Mouse (Mus musculus) hindbrain, embryonic 15.5 days (tissue): ENCODE data around the gene Ormdl1. TPM values are rescaled to one million over a fixed set of nuclear protein-coding genes. Genes with fewer than 3 reads are reported as not detected.
"Not testable (repeated sequence)": the region's sequence is repeated elsewhere in the genome, so short reads cannot be mapped to it uniquely, and the experiment has no call there.

Experiments
- ATAC-seq: fragments of 200-750 bp; cut with Nextera tagmentation; 2 replicates; pipeline ENCODE4 v1.8.0; 2017; ENCODE audit warnings: low read depth, moderate number of reproducible peaks, moderate TSS enrichment; ENCODE audit not compliant: low FRiP score
- H3K27ac ChIP-seq: fragments of 300-500 bp; sonication (generic); replicated peaks from 2 replicates; pipeline ENCODE4 v1.5.1; 2015; ENCODE audit warnings: mild to moderate bottlenecking, inconsistent platforms
- H3K27me3 ChIP-seq: fragments of 300-500 bp; sonication (generic); 2 replicates; pipeline ENCODE4 v1.6.1; 2015; ENCODE audit warnings: control low read depth, inconsistent platforms
- H3K36me3 ChIP-seq: fragments of 300-500 bp; sonication (generic); 2 replicates; pipeline ENCODE4 v1.6.1; 2015; ENCODE audit warnings: control low read depth, inconsistent platforms
- H3K4me1 ChIP-seq: fragments of 300-500 bp; sonication (generic); replicated peaks from 2 replicates; pipeline ENCODE4 v1.6.1; 2015; ENCODE audit warnings: control low read depth, inconsistent platforms
- H3K4me2 ChIP-seq: fragments of 300-500 bp; sonication (generic); 2 replicates; pipeline ENCODE4 v1.6.1; 2015; ENCODE audit warnings: moderate library complexity, mild to moderate bottlenecking, inconsistent platforms
- H3K4me3 ChIP-seq: fragments of 300-500 bp; sonication (generic); 2 replicates; pipeline ENCODE4 v1.5.1; 2015; ENCODE audit warnings: mild to moderate bottlenecking, inconsistent platforms
- H3K9ac ChIP-seq: fragments of 300-500 bp; sonication (generic); 2 replicates; pipeline ENCODE4 v1.6.1; 2015; ENCODE audit warnings: inconsistent platforms
- H3K9me3 ChIP-seq: fragments of 300-500 bp; sonication (generic); 2 replicates; pipeline ENCODE4 v1.6.1; 2016; ENCODE audit warnings: control low read depth, inconsistent platforms
- WGBS: fragments of 180-500 bp; shearing (Covaris S2); methylation state at CpG from one replicate; pipeline ENCODE4 v1.1.7; 2015; 5-methylcytosine and 5-hydroxymethylcytosine counted together
- polyA plus RNA-seq: library from polyadenylated mRNA; unstranded; fragments of >200 nt; fragmentation: Nextera tagmentation; extraction: Ambion mirVana; gene quantifications from 2 replicates; pipeline ENCODE4 v1.2.1, GENCODE M21; 2015

The Ormdl1 gene
- polyA plus RNA-seq, 1 experiment from 2014 or later = 50.4 TPM

DNA sequence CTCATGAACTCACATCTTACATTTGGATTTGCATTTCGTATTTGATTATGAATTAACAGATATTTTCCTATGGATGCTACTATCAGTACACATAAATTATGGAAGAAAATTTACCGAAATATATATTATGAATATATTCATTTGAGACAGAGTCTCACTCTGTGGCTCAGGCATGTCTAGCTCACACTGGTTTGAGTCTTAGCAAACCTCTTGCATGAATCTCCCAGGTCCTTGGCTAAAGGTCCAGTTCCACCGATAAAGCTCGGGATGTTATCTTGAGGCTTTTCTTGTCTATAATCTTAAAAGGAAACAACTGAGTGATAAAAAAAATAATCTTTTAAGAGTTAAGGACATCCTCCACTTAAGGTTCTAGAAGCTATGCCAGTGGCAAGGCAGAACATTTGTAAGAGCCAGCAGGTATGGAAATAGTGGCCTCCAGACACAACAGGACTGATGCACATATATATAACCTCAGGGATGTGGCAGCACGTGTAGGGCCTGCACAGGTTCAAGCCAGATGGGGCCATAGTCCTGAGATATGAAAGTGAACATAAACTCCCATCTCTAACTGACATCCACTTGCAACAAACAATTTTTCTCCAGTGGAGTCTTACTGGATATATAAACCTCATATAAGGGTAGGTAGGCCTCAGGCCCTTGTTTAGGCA is 28.1 kb downstream of the Ormdl1 start:
- H3K36me3 ChIP-seq = peaks cover 13% of the 10 kb centered on the region; the same call in 1 of the 2 replicates
- H3K9ac ChIP-seq = no peak overlapping the region
- H3K27ac ChIP-seq = no peak overlapping the region
- 94% methylated on average over 5 of the region's 5 CpGs for WGBS
- H3K9me3 ChIP-seq = no peaks in the 10 kb centered on the region
- H3K27me3 ChIP-seq = no peaks in the 10 kb centered on the region
- no peak for ATAC-seq
- H3K4me3 ChIP-seq = no peak overlapping the region
- no peaks in the 10 kb centered on the region for H3K4me1 ChIP-seq
- no peak overlapping the region for H3K4me2 ChIP-seq

DNA sequence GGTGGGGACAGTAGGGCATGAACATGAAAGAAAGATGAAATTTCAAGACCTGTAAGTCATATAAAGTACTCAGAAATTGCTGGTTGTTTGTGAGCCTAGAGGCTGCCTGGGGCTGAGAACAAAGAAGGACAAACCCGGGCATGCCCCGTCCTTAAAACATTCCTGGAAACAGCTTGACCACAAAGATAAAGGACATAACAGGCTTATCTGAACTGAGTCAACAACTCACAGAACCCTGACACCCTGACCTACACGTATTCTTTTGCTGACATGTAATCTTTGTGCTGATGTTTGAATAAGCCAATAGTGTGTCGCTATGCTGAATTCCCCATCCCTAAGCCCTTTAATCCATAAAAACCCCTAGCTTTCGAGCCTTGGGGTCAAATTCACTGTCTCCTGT is 36.6 kb downstream of the Ormdl1 start:
- not testable (repeated sequence) for H3K9me3 ChIP-seq, ATAC-seq, H3K9ac ChIP-seq, H3K4me3 ChIP-seq, H3K4me1 ChIP-seq, H3K36me3 ChIP-seq, H3K27me3 ChIP-seq, H3K27ac ChIP-seq, H3K4me2 ChIP-seq
- 82% methylated on average over 5 of the region's 5 CpGs for WGBS

DNA sequence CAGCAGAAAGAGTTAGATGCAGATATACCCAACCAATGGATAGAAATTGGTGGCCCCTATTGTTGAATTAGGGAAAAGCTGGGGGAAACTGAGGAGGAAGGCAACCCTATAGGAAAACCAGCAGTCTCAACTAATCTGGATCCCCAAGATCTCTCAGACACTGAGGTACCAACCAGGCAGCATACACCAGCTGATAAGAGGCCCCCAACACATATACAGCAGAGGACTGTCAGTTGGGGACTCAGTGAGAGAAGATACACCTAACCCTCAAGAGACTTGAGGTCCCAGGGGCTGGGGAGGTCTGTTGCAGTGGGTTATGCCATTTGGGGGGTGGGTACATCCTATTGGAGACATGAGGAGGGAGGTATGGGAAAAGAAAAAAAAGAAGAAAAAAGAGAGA is 38.6 kb downstream of the Ormdl1 start:
- no peaks in the 10 kb centered on the region for H3K27me3 ChIP-seq
- peaks cover 3% of the 10 kb centered on the region for H3K36me3 ChIP-seq
- no peak overlapping the region for H3K27ac ChIP-seq
- no peaks in the 10 kb centered on the region for H3K9me3 ChIP-seq
- H3K4me3 ChIP-seq = no peak overlapping the region
- no peak for ATAC-seq
- no peak overlapping the region for H3K4me2 ChIP-seq
- no peaks in the 10 kb centered on the region for H3K4me1 ChIP-seq
- H3K9ac ChIP-seq = no peak overlapping the region

DNA sequence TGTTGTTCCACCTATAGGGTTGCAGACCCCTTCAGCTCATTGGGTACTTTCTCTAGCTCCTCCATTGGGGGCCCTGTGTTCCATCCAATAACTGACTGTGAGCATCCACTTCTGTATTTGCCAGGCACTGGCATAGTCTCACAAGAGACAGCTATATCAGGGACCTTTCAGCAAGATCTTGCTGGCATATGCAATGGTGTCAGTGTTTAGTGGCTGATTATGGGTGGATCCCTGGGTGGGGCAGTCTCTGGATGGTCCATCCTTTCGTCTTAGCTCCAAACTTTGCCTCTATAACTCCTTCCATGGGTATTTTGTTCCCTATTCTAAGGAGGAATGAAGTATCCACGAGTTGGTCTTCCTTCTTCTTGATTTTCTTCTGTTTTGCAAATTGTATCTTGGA is 40.5 kb downstream of the Ormdl1 start:
- not testable (repeated sequence) for H3K9ac ChIP-seq, H3K27ac ChIP-seq, H3K4me1 ChIP-seq, H3K27me3 ChIP-seq, H3K4me2 ChIP-seq, ATAC-seq, H3K4me3 ChIP-seq
- WGBS = 75% methylated on average over 2 of the region's 2 CpGs
- Histone ChIP-seq H3K9me3 (0 out of 2 replicates have a peak, but pooled peaks cover 10% of the 10 kb centered on the region), H3K36me3 (peaks cover 23% of the 10 kb centered on the region)

DNA sequence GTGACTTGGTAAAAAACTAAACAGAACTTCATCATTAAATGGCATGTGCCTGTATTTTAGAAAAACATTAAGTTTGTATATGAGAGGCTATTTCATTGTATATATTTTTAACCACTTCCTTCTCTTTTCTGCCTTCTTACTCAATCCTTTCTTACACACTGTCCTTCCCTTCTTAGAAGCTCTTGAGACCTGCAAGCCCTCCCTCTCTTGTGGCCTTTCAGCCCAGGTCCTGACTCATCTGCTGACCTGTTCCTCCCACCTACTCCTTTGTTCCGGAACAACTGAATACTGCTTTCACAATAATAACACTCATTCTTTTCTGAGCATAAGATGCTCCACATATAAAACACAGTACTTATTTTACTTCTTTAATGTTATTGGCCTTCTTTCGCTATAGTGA is 44.2 kb downstream of the Ormdl1 start:
- Histone ChIP-seq H3K4me3 (no peak overlapping the region), H3K36me3 (peaks cover 52% of the 10 kb centered on the region), H3K4me1 (no peaks in the 10 kb centered on the region), H3K9ac (no peak overlapping the region), H3K4me2 (no peak overlapping the region), H3K27me3 (no peaks in the 10 kb centered on the region), H3K27ac (no peak overlapping the region), H3K9me3 (0 out of 2 replicates have a peak, but pooled peaks cover 10% of the 10 kb centered on the region)
- WGBS = 96% methylated on average over 2 of the region's 2 CpGs
- no peak for ATAC-seq

DNA sequence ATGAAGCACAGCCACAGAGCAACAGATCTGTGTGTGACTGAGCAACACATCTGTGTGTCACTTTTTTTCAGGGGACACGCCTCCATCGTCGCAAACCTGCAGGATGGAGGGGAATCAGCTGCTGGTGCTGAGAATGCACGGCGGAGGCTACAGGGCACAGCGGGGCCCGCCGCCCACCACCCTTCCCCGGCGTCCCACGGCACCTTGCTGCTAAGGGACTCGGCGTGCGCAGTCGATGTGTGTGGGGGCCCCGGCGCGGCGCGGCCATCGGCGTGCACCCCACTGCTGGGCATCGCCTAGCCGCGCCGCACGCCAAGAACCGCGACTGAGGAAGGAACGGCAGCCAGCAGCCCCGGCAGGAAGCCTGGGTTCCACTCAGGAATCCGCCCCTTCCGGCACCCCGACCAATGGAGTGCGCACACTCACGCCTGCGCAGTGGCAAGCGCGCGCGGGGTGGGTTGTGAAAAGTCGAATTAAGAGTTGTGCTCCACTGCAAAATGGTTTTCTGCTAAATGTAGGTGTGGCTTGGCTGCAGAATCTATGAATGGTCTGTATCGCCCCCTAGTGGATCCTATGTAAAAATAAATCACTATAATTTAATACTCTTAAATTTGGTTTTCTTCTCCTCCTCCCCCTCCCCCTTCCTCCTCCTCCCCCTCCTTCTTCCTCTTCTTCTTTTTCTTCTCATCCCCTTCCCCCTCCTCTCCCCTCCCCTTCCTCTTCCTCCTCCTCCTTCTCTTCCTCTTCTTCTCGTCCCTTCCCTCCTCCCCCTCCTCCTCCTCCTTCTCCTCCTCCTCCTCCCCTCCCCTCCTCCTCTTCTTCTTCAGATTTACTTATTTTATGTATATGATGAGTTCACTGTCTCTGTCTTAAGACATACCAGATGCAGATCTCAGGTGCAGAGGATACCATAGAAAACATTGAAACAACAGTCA is 55.7 kb downstream of the Ormdl1 start, which contains the start of the genes Asdurf, Gm28551 and Asnsd1:
TSS of gene Asdurf (minus strand) at position 293 of the 935 bp plus-strand sequence.
TSS of gene Gm28551 (minus strand) at position 341 of the 935 bp plus-strand sequence.
TSS of gene Asnsd1 (minus strand) at position 426 of the 935 bp plus-strand sequence.
- Histone ChIP-seq H3K9me3 (no peaks in the 10 kb centered on the region), H3K9ac (peak within 1 kb of the TSS; percentile 95), H3K4me1 (peaks cover 9% of the 10 kb centered on the region), H3K36me3 (peaks cover 15% of the 10 kb centered on the region), H3K27me3 (no peaks in the 10 kb centered on the region), H3K4me3 (peak within 1 kb of the TSS; percentile 89), H3K27ac (peak within 1 kb of the TSS; percentile 93), H3K4me2 (peak within 1 kb of the TSS; percentile 58)
- under 1% methylated on average over 43 of the region's 44 CpGs for WGBS
- peak; percentile 100 for ATAC-seq

DNA sequence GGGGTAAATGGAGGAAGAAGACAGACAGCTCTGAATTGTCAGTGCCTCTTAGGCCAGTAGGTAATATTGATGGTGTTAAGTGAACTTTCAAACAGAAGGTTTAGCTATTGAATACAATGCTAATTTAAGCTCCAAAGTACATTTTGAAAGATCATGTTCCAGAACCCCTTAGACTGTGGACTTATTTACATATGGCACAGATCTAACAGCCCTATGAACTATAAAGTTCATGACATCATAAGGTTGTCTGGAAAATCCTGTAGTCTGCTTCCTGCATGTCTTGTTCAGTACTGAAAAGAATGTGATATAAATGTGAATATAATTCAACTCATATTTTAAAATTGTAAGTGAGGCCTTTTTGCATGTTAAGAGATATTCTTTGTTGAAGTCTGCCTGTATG is 62.1 kb downstream of the Ormdl1 start:
- no peak overlapping the region for H3K4me2 ChIP-seq
- H3K27ac ChIP-seq = no peak overlapping the region
- H3K4me1 ChIP-seq = no peaks in the 10 kb centered on the region
- H3K36me3 ChIP-seq = no peaks in the 10 kb centered on the region
- ATAC-seq = no peak
- H3K9me3 ChIP-seq = no peaks in the 10 kb centered on the region
- H3K4me3 ChIP-seq = no peak overlapping the region
- H3K27me3 ChIP-seq = no peaks in the 10 kb centered on the region
- H3K9ac ChIP-seq = no peak overlapping the region

Other genes starting within 250 kb of the Ormdl1 start
- gene Mstn, start 235.5 kb upstream of the Ormdl1 start, polyA plus RNA-seq = 0.21 TPM in 2 replicates
- not detected in 2 replicates for gene 1700019A02Rik, start 109.5 kb upstream of the Ormdl1 start, polyA plus RNA-seq
- gene Pms1, start 77 bp upstream of the Ormdl1 start, polyA plus RNA-seq = 9.5 and 10.5 TPM in 2 replicates
- not detected in 2 replicates for gene Gm28778, start within 50 bp of the Ormdl1 start, polyA plus RNA-seq
- gene Osgepl1, start 16.5 kb downstream of the Ormdl1 start, polyA plus RNA-seq = 18.3 and 19.0 TPM in 2 replicates
- gene Asdurf, start 55.5 kb downstream of the Ormdl1 start, polyA plus RNA-seq = 4.3 and 7.9 TPM in 2 replicates
- gene Gm28551, start 55.6 kb downstream of the Ormdl1 start, polyA plus RNA-seq = 1.9 and 2.4 TPM in 2 replicates
- 50.6 and 56.7 TPM in 2 replicates for gene Asnsd1, start 55.7 kb downstream of the Ormdl1 start, polyA plus RNA-seq